Mouse (Mus musculus) hindbrain, embryonic 13.5 days (tissue): Measurements from ENCODE around the gene Fam53b. TPM values are rescaled to one million over a fixed set of nuclear protein-coding genes. Genes with fewer than 3 reads are reported as not detected.
A peak's percentile ranks its signal among the peaks of the same experiment; 100 is the strongest.

Experiments used
- ATAC-seq: fragments of 200-750 bp; cut with Nextera tagmentation; 2 replicates; pipeline ENCODE4 v1.8.0; 2017; ENCODE audit warnings: moderate TSS enrichment; ENCODE audit not compliant: low FRiP score
- H3K27ac ChIP-seq: fragments of 300-500 bp; sonication (generic); 2 replicates; pipeline ENCODE4 v1.5.1; 2015; ENCODE audit warnings: inconsistent platforms, mild to moderate bottlenecking, moderate library complexity
- H3K27me3 ChIP-seq: fragments of 300-500 bp; sonication (generic); 2 replicates; pipeline ENCODE4 v1.6.1; 2015; ENCODE audit warnings: mild to moderate bottlenecking, inconsistent platforms
- H3K36me3 ChIP-seq: fragments of 300-500 bp; sonication (generic); 2 replicates; pipeline ENCODE4 v1.6.1; 2015; ENCODE audit warnings: mild to moderate bottlenecking, inconsistent platforms
- H3K4me1 ChIP-seq: fragments of 300-500 bp; sonication (generic); replicated peaks from 2 replicates; pipeline ENCODE4 v1.6.1; 2015; ENCODE audit warnings: inconsistent platforms
- H3K4me2 ChIP-seq: fragments of 300-500 bp; sonication (generic); 2 replicates; pipeline ENCODE4 v1.6.1; 2015; ENCODE audit warnings: inconsistent platforms, mild to moderate bottlenecking, moderate library complexity
- H3K4me3 ChIP-seq: fragments of 300-500 bp; sonication (generic); 2 replicates; pipeline ENCODE4 v1.5.1; 2015; ENCODE audit warnings: mild to moderate bottlenecking, inconsistent platforms
- H3K9ac ChIP-seq: fragments of 300-500 bp; sonication (generic); 2 replicates; pipeline ENCODE4 v1.6.1; 2015; ENCODE audit warnings: mild to moderate bottlenecking, inconsistent platforms
- H3K9me3 ChIP-seq: fragments of 300-500 bp; sonication (generic); 2 replicates; pipeline ENCODE4 v1.6.1; 2016; ENCODE audit warnings: inconsistent platforms
- WGBS: fragments of 180-500 bp; shearing (Covaris S2); methylation state at CpG from one replicate; pipeline ENCODE4 v1.1.7; 2015; 5-methylcytosine and 5-hydroxymethylcytosine counted together
- polyA plus RNA-seq: library from polyadenylated mRNA; unstranded; fragments of >200 nt; fragmentation: Nextera tagmentation; extraction: Ambion mirVana; gene quantifications from 2 replicates; pipeline ENCODE4 v1.2.1, GENCODE M21; 2015

The Fam53b gene
- polyA plus RNA-seq, 1 experiment from 2014 or later, result 19.3 TPM

GRCm38 (mm10) chr7:132720562-132720961 lies 93.1 kb downstream of the Fam53b start:
- no peaks in the 10 kb centered on the region for H3K9me3 ChIP-seq
- H3K27ac ChIP-seq, result peak overlapping the region; percentile 52
- WGBS, result 73% methylated on average over 8 of the region's 8 CpGs
- H3K4me3 ChIP-seq, result no peak overlapping the region
- H3K9ac ChIP-seq, result peak overlapping the region; percentile 29
- no peaks in the 10 kb centered on the region for H3K27me3 ChIP-seq
- H3K36me3 ChIP-seq, result peaks cover 2% of the 10 kb centered on the region
- ATAC-seq, result peak; percentile 43; the same call in 1 of the 2 replicates
- no peak overlapping the region for H3K4me2 ChIP-seq
- H3K4me1 ChIP-seq, result peaks cover 25% of the 10 kb centered on the region

GRCm38 (mm10) chr7:132719570-132719969 lies 94.1 kb downstream of the Fam53b start:
- Histone ChIP-seq H3K4me3 (no peak overlapping the region), H3K4me1 (peaks cover 35% of the 10 kb centered on the region), H3K9ac (no peak overlapping the region), H3K27me3 (no peaks in the 10 kb centered on the region), H3K27ac (no peak overlapping the region), H3K9me3 (no peaks in the 10 kb centered on the region), H3K4me2 (no peak overlapping the region), H3K36me3 (peaks cover 8% of the 10 kb centered on the region)
- ATAC-seq, result no peak
- WGBS, result 93% methylated on average over 4 of the region's 4 CpGs

- H3K27ac ChIP-seq, result peak overlapping the region; percentile 78; the same call in 1 of the 2 replicates
These were observed 98.4 kb downstream of the Fam53b start for GRCm38 (mm10) chr7:132715259-132715658.

GRCm38 (mm10) chr7:132714236-132714923 lies 99.3 kb downstream of the Fam53b start:
- Histone ChIP-seq H3K4me1 (peaks cover 49% of the 10 kb centered on the region), H3K4me2 (no peak overlapping the region), H3K9me3 (no peaks in the 10 kb centered on the region), H3K27ac (peak overlapping the region; percentile 78), H3K9ac (peak overlapping the region; percentile 55; the same call in 1 of the 2 replicates), H3K27me3 (no peaks in the 10 kb centered on the region), H3K36me3 (peaks cover 8% of the 10 kb centered on the region), H3K4me3 (no peak overlapping the region)
- WGBS, result 40% methylated on average over 6 of the region's 6 CpGs
- ATAC-seq, result peak; percentile 26; the same call in 1 of the 2 replicates

More at GRCm38 (mm10) chr7:132715259-132715658, 98.4 kb downstream of the Fam53b start:
- H3K4me3 ChIP-seq, result no peak overlapping the region
- H3K9me3 ChIP-seq, result no peaks in the 10 kb centered on the region
- WGBS, result 96% methylated on average over 4 of the region's 4 CpGs
- H3K4me2 ChIP-seq, result no peak overlapping the region
- H3K9ac ChIP-seq, result no peak overlapping the region
- peaks cover 52% of the 10 kb centered on the region for H3K4me1 ChIP-seq
- H3K36me3 ChIP-seq, result peaks cover 8% of the 10 kb centered on the region
- H3K27me3 ChIP-seq, result no peaks in the 10 kb centered on the region
- ATAC-seq, result no peak

- 83% methylated on average over 8 of the region's 8 CpGs for WGBS
- Histone ChIP-seq H3K9me3 (no peaks in the 10 kb centered on the region), H3K27ac (peak overlapping the region; percentile 78), H3K4me1 (peaks cover 49% of the 10 kb centered on the region), H3K9ac (no peak overlapping the region), H3K4me2 (no peak overlapping the region), H3K27me3 (no peaks in the 10 kb centered on the region), H3K36me3 (peaks cover 8% of the 10 kb centered on the region), H3K4me3 (no peak overlapping the region)
- no peak for ATAC-seq
These were observed 100.1 kb downstream of the Fam53b start for GRCm38 (mm10) chr7:132713483-132714126.

- 91% methylated on average over 7 of the region's 7 CpGs for WGBS
- Histone ChIP-seq H3K4me3 (no peak overlapping the region), H3K36me3 (peaks cover 8% of the 10 kb centered on the region), H3K27me3 (no peaks in the 10 kb centered on the region), H3K4me2 (no peak overlapping the region), H3K27ac (no peak overlapping the region), H3K9ac (no peak overlapping the region), H3K9me3 (no peaks in the 10 kb centered on the region), H3K4me1 (peaks cover 49% of the 10 kb centered on the region)
- ATAC-seq, result no peak
These were observed 100.7 kb downstream of the Fam53b start for GRCm38 (mm10) chr7:132712956-132713355.

- no peaks in the 10 kb centered on the region for H3K9me3 ChIP-seq
- WGBS, result 37% methylated on average over 16 of the region's 16 CpGs
These were observed 101.5 kb downstream of the Fam53b start for GRCm38 (mm10) chr7:132712044-132712708.

DNA sequence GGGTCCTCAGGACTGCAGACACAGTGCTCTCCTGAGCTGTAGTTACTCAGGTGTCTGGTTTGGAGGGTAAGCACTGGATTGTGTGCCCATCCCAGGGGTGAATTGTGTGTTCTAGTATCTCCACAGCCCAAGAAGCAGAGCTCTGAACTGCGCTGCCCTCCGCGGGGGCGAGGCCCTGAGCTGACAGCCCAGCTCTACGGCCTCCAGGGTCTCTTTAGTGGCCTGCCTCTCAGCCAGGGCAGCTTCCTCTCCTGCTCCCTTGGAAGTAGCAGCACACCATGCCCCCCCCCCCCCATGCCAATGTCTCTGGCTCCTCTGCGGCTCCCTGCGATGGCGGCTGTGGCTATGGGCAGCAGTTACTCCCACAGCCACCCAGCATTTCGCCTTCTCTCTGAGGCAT lies 102.1 kb downstream of the Fam53b start:
- Histone ChIP-seq H3K27ac (peak overlapping the region; percentile 53; the same call in 1 of the 2 replicates), H3K9ac (0 out of 2 replicates have a peak overlapping the region, but pooled peaks have one; percentile 47), H3K4me1 (peaks cover 45% of the 10 kb centered on the region), H3K4me2 (no peak overlapping the region), H3K4me3 (no peak overlapping the region), H3K9me3 (no peaks in the 10 kb centered on the region), H3K36me3 (peaks cover 8% of the 10 kb centered on the region), H3K27me3 (no peaks in the 10 kb centered on the region)
- ATAC-seq, result no peak
- WGBS, result 84% methylated on average over 9 of the region's 9 CpGs

More at GRCm38 (mm10) chr7:132712044-132712708, 101.5 kb downstream of the Fam53b start:
- H3K4me2 ChIP-seq, result no peak overlapping the region
- H3K36me3 ChIP-seq, result peaks cover 8% of the 10 kb centered on the region
- H3K27me3 ChIP-seq, result no peaks in the 10 kb centered on the region
- peak; percentile 64 for ATAC-seq
- H3K4me3 ChIP-seq, result no peak overlapping the region
- peak overlapping the region; percentile 53; the same call in 1 of the 2 replicates for H3K27ac ChIP-seq
- peaks cover 45% of the 10 kb centered on the region for H3K4me1 ChIP-seq
- H3K9ac ChIP-seq, result peak overlapping the region; percentile 47; the same call in 1 of the 2 replicates

DNA sequence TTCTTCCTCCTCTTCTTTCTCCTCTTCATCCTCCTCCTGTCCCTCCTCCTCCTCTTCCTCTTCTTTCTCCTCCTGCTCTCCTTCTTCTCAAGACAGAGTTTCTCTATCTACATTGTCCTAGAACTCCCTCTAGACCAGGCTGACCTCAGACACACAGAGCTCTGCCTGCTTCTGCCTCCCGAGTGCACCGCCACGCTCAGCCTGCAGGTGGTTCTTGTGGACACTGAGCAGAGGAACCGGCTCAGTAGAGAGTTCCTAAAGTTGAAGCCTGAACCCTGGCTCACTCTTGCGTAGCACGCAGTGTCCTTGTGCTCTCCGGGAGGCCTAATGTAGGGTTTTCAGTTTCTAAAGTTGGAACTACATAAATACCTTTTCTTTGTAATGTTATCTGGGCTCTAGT lies 108.6 kb downstream of the Fam53b start:
- H3K27ac ChIP-seq, result no peak overlapping the region
- no peak overlapping the region for H3K9ac ChIP-seq
- H3K4me3 ChIP-seq, result no peak overlapping the region
- H3K4me1 ChIP-seq, result no peaks in the 10 kb centered on the region
- no peak for ATAC-seq
- WGBS, result 91% methylated on average over 7 of the region's 7 CpGs
- H3K9me3 ChIP-seq, result no peaks in the 10 kb centered on the region
- H3K27me3 ChIP-seq, result no peaks in the 10 kb centered on the region
- no peaks in the 10 kb centered on the region for H3K36me3 ChIP-seq
- H3K4me2 ChIP-seq, result no peak overlapping the region

DNA sequence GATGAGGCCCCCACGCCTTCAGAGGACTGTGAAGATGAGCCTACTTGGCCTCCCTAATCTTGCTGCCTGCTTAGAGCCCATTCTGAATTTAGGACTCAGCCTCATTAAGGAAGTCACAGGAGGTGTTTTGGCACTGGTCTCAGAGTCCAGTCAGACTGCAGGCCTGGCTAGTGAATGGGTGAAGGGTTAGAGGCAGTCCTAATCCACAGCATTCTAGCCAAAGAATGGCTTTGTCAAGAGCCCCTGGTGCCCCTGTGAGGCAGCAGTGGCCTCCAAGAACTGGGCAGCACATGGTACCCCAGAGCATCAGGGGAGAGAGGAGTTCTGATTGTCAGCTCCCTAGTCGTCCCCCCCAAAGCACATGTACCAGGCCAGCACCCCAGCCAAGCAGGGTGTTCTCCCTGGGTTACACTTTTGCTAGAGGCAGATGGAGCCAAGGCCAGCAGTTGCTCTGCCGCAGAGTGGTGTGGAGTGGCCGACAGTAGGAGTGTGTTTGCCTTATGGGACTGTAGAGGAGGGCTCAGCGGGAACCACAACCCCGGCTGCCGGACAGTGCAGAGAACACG lies 109.3 kb downstream of the Fam53b start:
- no peaks in the 10 kb centered on the region for H3K27me3 ChIP-seq
- H3K4me2 ChIP-seq, result no peak overlapping the region
- no peaks in the 10 kb centered on the region for H3K36me3 ChIP-seq
- no peak overlapping the region for H3K4me3 ChIP-seq
- H3K9ac ChIP-seq, result no peak overlapping the region
- WGBS, result 91% methylated on average over 8 of the region's 8 CpGs
- H3K4me1 ChIP-seq, result peaks cover 6% of the 10 kb centered on the region; the same call in 1 of the 2 replicates
- no peak for ATAC-seq
- H3K9me3 ChIP-seq, result no peaks in the 10 kb centered on the region
- no peak overlapping the region for H3K27ac ChIP-seq

DNA sequence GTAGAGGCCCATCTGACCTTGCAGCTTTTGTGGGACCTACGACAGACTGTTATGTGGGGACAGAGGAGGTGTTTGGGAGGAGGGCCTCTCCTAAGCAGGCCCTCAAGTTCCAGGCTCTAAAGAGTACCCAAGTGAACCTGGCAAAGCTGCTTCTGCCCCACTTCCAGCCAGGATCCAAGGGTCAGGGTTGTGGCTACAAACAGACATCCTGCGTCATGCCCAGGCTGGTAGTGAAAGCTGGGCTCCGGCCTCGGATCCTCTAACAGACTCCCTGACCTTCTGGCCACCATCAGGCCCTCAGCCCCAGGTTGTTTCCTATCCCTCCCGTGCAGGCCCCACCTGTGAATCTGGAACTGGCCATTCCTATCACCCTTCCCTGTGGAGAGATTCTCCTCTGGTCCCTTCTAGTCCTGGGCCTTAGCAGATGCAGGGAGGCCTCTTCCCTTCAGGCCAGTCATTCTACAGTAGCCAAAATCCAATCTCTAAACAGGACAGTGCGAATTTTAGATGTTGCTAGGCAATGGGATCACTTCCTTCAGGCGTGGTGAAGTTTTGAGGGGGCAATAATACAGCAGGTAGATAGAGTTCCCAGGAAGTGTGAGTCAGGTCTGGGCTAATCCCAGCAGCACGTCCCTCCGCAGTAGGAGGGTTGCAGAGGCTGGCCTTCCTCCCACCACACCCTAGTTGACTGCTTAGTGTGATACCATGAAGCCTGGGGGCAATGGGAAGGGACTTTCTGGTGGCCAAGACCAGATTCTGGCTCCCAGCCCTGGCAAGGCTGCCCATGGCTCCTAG lies 110.0 kb downstream of the Fam53b start:
- Histone ChIP-seq H3K4me1 (peaks cover 8% of the 10 kb centered on the region), H3K9me3 (no peaks in the 10 kb centered on the region), H3K4me2 (no peak overlapping the region), H3K9ac (no peak overlapping the region), H3K36me3 (no peaks in the 10 kb centered on the region), H3K27me3 (no peaks in the 10 kb centered on the region), H3K27ac (no peak overlapping the region), H3K4me3 (no peak overlapping the region)
- 95% methylated on average over 9 of the region's 9 CpGs for WGBS
- no peak for ATAC-seq
